Mouse (Mus musculus): ENCODE data around the gene Lrrc43. TPM values are rescaled to one million over a fixed set of nuclear protein-coding genes. Genes with fewer than 3 reads are reported as not detected.

Lrrc43 gene
- total and polyA plus RNA-seq, 3 experiments, result not detected

- Histone ChIP-seq H3K9me3 (replicated peaks; ENCODE audit: low read length) (no peaks in the 10 kb centered on the region), H3K27me3 (replicated peaks) (no peaks in the 10 kb centered on the region), H3K9ac (ENCODE audit: insufficient read depth, low read depth) (no peak overlapping the region), H3K79me2 (replicated peaks; ENCODE audit: control insufficient read depth, extremely low read depth, insufficient read depth, poor library complexity, severe bottlenecking) (no peaks in the 10 kb centered on the region), H3K4me2 (ENCODE audit: insufficient read depth, low read depth, poor library complexity, severe bottlenecking) (no peak overlapping the region), H3K27ac (ENCODE audit: insufficient read depth, low read depth) (no peak overlapping the region), H3K4me3 (replicated peaks in 1 of 3; ENCODE audit: low read depth in 2 of 3, low read length in 2 of 3, poor library complexity in 1 of 3) (no peak overlapping the region), H3K36me3 (replicated peaks in 1 of 2; ENCODE audit: control insufficient read depth in 1 of 2, insufficient read depth in 1 of 2, low read length in 1 of 2) (no peaks in the 10 kb centered on the region), H3K4me1 (ENCODE audit: control insufficient read depth in 1 of 2, insufficient read depth in 2 of 2) (peaks cover 8 to 15% of the 10 kb centered on the region in 2 experiments)
- DNase-seq (ENCODE audit: extremely low read depth), result no peak
- dilution Hi-C loops (cut with MboI; ENCODE audit: extremely low pct_ligation_motif_present, extremely low pct_unique_long_range_greater_than_20kb, low sequenced_read_pairs), result no loop called here
- TF ChIP-seq CHD2 (IDR thresholded peaks at IDR 0.05; ENCODE audit: low read length), result no peak
- TF ChIP-seq MYC (IDR thresholded peaks at IDR 0.05; ENCODE audit: low read depth, low read length), result no peak
- no peak for TF ChIP-seq USF2 (conservative IDR thresholded peaks at IDR 0.05; ENCODE audit: low read depth, low read length)
- no peak for TF ChIP-seq POLR2AphosphoS2 (IDR thresholded peaks at IDR 0.05; ENCODE audit: low read depth, low read length)
- TF ChIP-seq ETS1 (conservative IDR thresholded peaks at IDR 0.05; ENCODE audit: low read depth, low read length), result no peak
- no peak for TF ChIP-seq MXI1 (IDR thresholded peaks at IDR 0.05; ENCODE audit: low read depth, low read length)
- no peak for TF ChIP-seq ELF1 (IDR thresholded peaks at IDR 0.05; ENCODE audit: low read depth, low read length)
- no peak for TF ChIP-seq KAT2A (IDR thresholded peaks at IDR 0.05; ENCODE audit: insufficient replicate concordance, low read length)
- no peak for TF ChIP-seq HCFC1 (IDR thresholded peaks at IDR 0.05; ENCODE audit: low read depth, low read length)
- no peak for TF ChIP-seq TBP (conservative IDR thresholded peaks at IDR 0.05; ENCODE audit: low read depth, low read length)
- no peak for TF ChIP-seq GABPA (IDR thresholded peaks at IDR 0.05; ENCODE audit: insufficient replicate concordance, low read depth, low read length)
- TF ChIP-seq ZMIZ1 (IDR thresholded peaks at IDR 0.05; ENCODE audit: low read depth, low read length), result no peak
- in situ Hi-C loops (cut with MboI; ENCODE audit: low pct_ligation_motif_present, low pct_unique_long_range_greater_than_20kb, low sequenced_read_pairs), result no loop called here
Observed at GRCm38 (mm10) chr5:123487659-123488395, 1.3 kb upstream of the Lrrc43 start.

GRCm38 (mm10) chr5:123489935-123490334 is 830 bp downstream of the Lrrc43 start:
- no peak overlapping the region for H3K4me2 ChIP-seq (ENCODE audit: insufficient read depth, low read depth, poor library complexity, severe bottlenecking)
- DNase-seq (ENCODE audit: extremely low read depth), result no peak
- in situ Hi-C loops (cut with MboI; ENCODE audit: low pct_ligation_motif_present, low pct_unique_long_range_greater_than_20kb, low sequenced_read_pairs) (loop anchor here (10.0 kb wide), 1 partner anchor 105 kb away; no protein-coding TSS in a partner anchor), dilution Hi-C loops (cut with MboI; ENCODE audit: extremely low pct_ligation_motif_present, extremely low pct_unique_long_range_greater_than_20kb, low sequenced_read_pairs) (no loop called here)
- H3K4me3 ChIP-seq (replicated peaks in 1 of 3; ENCODE audit: low read depth in 2 of 3, low read length in 2 of 3, poor library complexity in 1 of 3), result no peak overlapping the region
- H3K9ac ChIP-seq (ENCODE audit: insufficient read depth, low read depth), result no peak overlapping the region
- H3K79me2 ChIP-seq (replicated peaks; ENCODE audit: control insufficient read depth, extremely low read depth, insufficient read depth, poor library complexity, severe bottlenecking), result no peaks in the 10 kb centered on the region
- TF ChIP-seq CHD1 (IDR thresholded peaks at IDR 0.05; ENCODE audit: low read depth, low read length), result no peak
- TF ChIP-seq MAZ (IDR thresholded peaks at IDR 0.05; ENCODE audit: low read depth, low read length), result no peak
- no peak for TF ChIP-seq HCFC1 (IDR thresholded peaks at IDR 0.05; ENCODE audit: low read depth, low read length)
- no peak for TF ChIP-seq ZKSCAN1 (IDR thresholded peaks at IDR 0.05; ENCODE audit: borderline replicate concordance, low read depth, low read length)
- TF ChIP-seq UBTF (IDR thresholded peaks at IDR 0.05; ENCODE audit: low read depth, low read length), result no peak
- no peak for TF ChIP-seq NELFE (IDR thresholded peaks at IDR 0.05; ENCODE audit: low read depth, low read length)
- TF ChIP-seq NRF1 (IDR thresholded peaks at IDR 0.05; ENCODE audit: low read depth, low read length), result no peak
- TF ChIP-seq CTCF (conservative IDR thresholded peaks at IDR 0.05 in 1 of 2, IDR thresholded peaks at IDR 0.05 in 1 of 2; ENCODE audit: low read depth in 2 of 2, low read length in 2 of 2), result no peak
- no peak for TF ChIP-seq MXI1 (IDR thresholded peaks at IDR 0.05; ENCODE audit: low read depth, low read length)
- no peak for TF ChIP-seq TBP (conservative IDR thresholded peaks at IDR 0.05; ENCODE audit: low read depth, low read length)
- no peak for TF ChIP-seq JUND (conservative IDR thresholded peaks at IDR 0.05; ENCODE audit: low read depth, low read length)
- TF ChIP-seq ETS1 (conservative IDR thresholded peaks at IDR 0.05; ENCODE audit: low read depth, low read length), result no peak
- no peak for TF ChIP-seq RAD21 (IDR thresholded peaks at IDR 0.05; ENCODE audit: low read depth, low read length)
- no peak for TF ChIP-seq TCF12 (IDR thresholded peaks at IDR 0.05; ENCODE audit: low read depth, low read length)
- TF ChIP-seq GABPA (IDR thresholded peaks at IDR 0.05; ENCODE audit: insufficient replicate concordance, low read depth, low read length), result no peak
- no peak for TF ChIP-seq KAT2A (IDR thresholded peaks at IDR 0.05; ENCODE audit: insufficient replicate concordance, low read length)
- TF ChIP-seq MAFK (IDR thresholded peaks at IDR 0.05; ENCODE audit: insufficient replicate concordance, low read length), result no peak
- no peak for TF ChIP-seq MAX (IDR thresholded peaks at IDR 0.05; ENCODE audit: low read length)
- no peak for TF ChIP-seq SMC3 (IDR thresholded peaks at IDR 0.05; ENCODE audit: low read depth, low read length)
- TF ChIP-seq MYC (IDR thresholded peaks at IDR 0.05; ENCODE audit: low read depth, low read length), result no peak
- peaks cover 8 to 15% of the 10 kb centered on the region in 2 experiments for H3K4me1 ChIP-seq (ENCODE audit: control insufficient read depth in 1 of 2, insufficient read depth in 2 of 2)
- H3K9me3 ChIP-seq (replicated peaks; ENCODE audit: low read length), result no peaks in the 10 kb centered on the region
- no peak overlapping the region for H3K27ac ChIP-seq (ENCODE audit: insufficient read depth, low read depth)
- no peaks in the 10 kb centered on the region for H3K36me3 ChIP-seq (replicated peaks in 1 of 2; ENCODE audit: control insufficient read depth in 1 of 2, insufficient read depth in 1 of 2, low read length in 1 of 2)
- H3K27me3 ChIP-seq (replicated peaks), result no peaks in the 10 kb centered on the region
